Mouse (Mus musculus): ENCODE measurements at regions not wholly inside any gene's neighbourhood (a gene's known extent, or its start where the extent isn't known, plus 50 kb on each side); places are given as distances from the start of the nearest gene placed in this dataset.

GRCm38 (mm10) chr4:154726636-154727045 is 59.0 kb upstream of the Actrt2 start:
- DNase-seq (ENCODE audit: low spot score) (no peak), ATAC-seq (ENCODE audit: extremely low read depth, insufficient number of reproducible peaks, low FRiP score, poor library complexity, severe bottlenecking) (no peak)
- Histone ChIP-seq H3K4me3 (ENCODE audit: low read depth, low read length) (no peak overlapping the region), H3K36me3 (replicated peaks) (no peaks in the 10 kb centered on the region), H3K9me3 (replicated peaks) (peaks cover 58% of the 10 kb centered on the region), H3K27me3 (ENCODE audit: insufficient read depth, low read length) (no peaks in the 10 kb centered on the region), H3K4me1 (ENCODE audit: insufficient read depth, low read depth, low read length) (no peaks in the 10 kb centered on the region)
- TF ChIP-seq POLR2AphosphoS5 (IDR thresholded peaks at IDR 0.05; ENCODE audit: insufficient replicate concordance, low read depth, low read length) (no peak), GATA2 (IDR thresholded peaks at IDR 0.05; ENCODE audit: borderline replicate concordance, low read depth, low read length) (no peak), CTCF (IDR thresholded peaks at IDR 0.05; ENCODE audit: low read depth, low read length) (no peak), GATA1 (IDR thresholded peaks at IDR 0.05; ENCODE audit: borderline replicate concordance, low read length) (no peak), TAL1 (conservative IDR thresholded peaks at IDR 0.05; ENCODE audit: low read depth, low read length) (no peak)

- H3K36me3 ChIP-seq (replicated peaks), result no peaks in the 10 kb centered on the region
- no peaks in the 10 kb centered on the region for H3K27me3 ChIP-seq (ENCODE audit: insufficient read depth, low read length)
- DNase-seq (ENCODE audit: low spot score) (no peak), ATAC-seq (ENCODE audit: extremely low read depth, insufficient number of reproducible peaks, low FRiP score, poor library complexity, severe bottlenecking) (no peak)
- no peak overlapping the region for H3K4me3 ChIP-seq (ENCODE audit: low read depth, low read length)
- TF ChIP-seq GATA2 (IDR thresholded peaks at IDR 0.05; ENCODE audit: borderline replicate concordance, low read depth, low read length) (no peak), GATA1 (IDR thresholded peaks at IDR 0.05; ENCODE audit: borderline replicate concordance, low read length) (no peak), POLR2AphosphoS5 (IDR thresholded peaks at IDR 0.05; ENCODE audit: insufficient replicate concordance, low read depth, low read length) (no peak), CTCF (IDR thresholded peaks at IDR 0.05; ENCODE audit: low read depth, low read length) (no peak)
- peaks cover 69% of the 10 kb centered on the region for H3K9me3 ChIP-seq (replicated peaks)
- H3K4me1 ChIP-seq (ENCODE audit: insufficient read depth, low read depth, low read length), result no peaks in the 10 kb centered on the region
Observed at GRCm38 (mm10) chr4:154727945-154728344, 60.3 kb upstream of the Actrt2 start.

- ATAC-seq (ENCODE audit: extremely low read depth, insufficient number of reproducible peaks, low FRiP score, poor library complexity, severe bottlenecking) (no peak), DNase-seq (ENCODE audit: low spot score) (no peak)
- TF ChIP-seq GATA2 (IDR thresholded peaks at IDR 0.05; ENCODE audit: borderline replicate concordance, low read depth, low read length), result no peak
- TF ChIP-seq CTCF (IDR thresholded peaks at IDR 0.05; ENCODE audit: low read depth, low read length), result no peak
- no peak for TF ChIP-seq POLR2AphosphoS5 (IDR thresholded peaks at IDR 0.05; ENCODE audit: insufficient replicate concordance, low read depth, low read length)
- Histone ChIP-seq H3K27me3 (ENCODE audit: insufficient read depth, low read length) (no peaks in the 10 kb centered on the region), H3K36me3 (replicated peaks) (no peaks in the 10 kb centered on the region), H3K4me3 (ENCODE audit: low read depth, low read length) (no peak overlapping the region), H3K4me1 (ENCODE audit: insufficient read depth, low read depth, low read length) (no peaks in the 10 kb centered on the region), H3K9me3 (replicated peaks) (peaks cover 88% of the 10 kb centered on the region)
Observed at GRCm38 (mm10) chr4:154730646-154731045, 63.0 kb upstream of the Actrt2 start.

- TF ChIP-seq CTCF (IDR thresholded peaks at IDR 0.05; ENCODE audit: low read depth, low read length) (no peak), GATA2 (IDR thresholded peaks at IDR 0.05; ENCODE audit: borderline replicate concordance, low read depth, low read length) (no peak), TAL1 (conservative IDR thresholded peaks at IDR 0.05; ENCODE audit: low read depth, low read length) (no peak), POLR2AphosphoS5 (IDR thresholded peaks at IDR 0.05; ENCODE audit: insufficient replicate concordance, low read depth, low read length) (no peak), GATA1 (IDR thresholded peaks at IDR 0.05; ENCODE audit: borderline replicate concordance, low read length) (no peak)
- H3K27me3 ChIP-seq (ENCODE audit: insufficient read depth, low read length), result no peaks in the 10 kb centered on the region
- no peak for DNase-seq (ENCODE audit: low spot score)
Observed at GRCm38 (mm10) chr4:154731345-154731744, 63.7 kb upstream of the Actrt2 start.

GRCm38 (mm10) chr4:154736071-154736470 is 68.4 kb upstream of the Actrt2 start:
- no peaks in the 10 kb centered on the region for H3K4me1 ChIP-seq (ENCODE audit: insufficient read depth, low read depth, low read length)

More at GRCm38 (mm10) chr4:154731345-154731744, 63.7 kb upstream of the Actrt2 start:
- peaks cover 88% of the 10 kb centered on the region for H3K9me3 ChIP-seq (replicated peaks)
- ATAC-seq (ENCODE audit: extremely low read depth, insufficient number of reproducible peaks, low FRiP score, poor library complexity, severe bottlenecking), result no peak
- H3K4me3 ChIP-seq (ENCODE audit: low read depth, low read length), result no peak overlapping the region
- H3K4me1 ChIP-seq (ENCODE audit: insufficient read depth, low read depth, low read length), result no peaks in the 10 kb centered on the region
- no peaks in the 10 kb centered on the region for H3K36me3 ChIP-seq (replicated peaks)

GRCm38 (mm10) chr4:154741123-154741890 is 73.6 kb upstream of the Actrt2 start:
- Histone ChIP-seq H3K27me3 (ENCODE audit: insufficient read depth, low read length) (no peaks in the 10 kb centered on the region), H3K36me3 (replicated peaks) (no peaks in the 10 kb centered on the region), H3K4me1 (ENCODE audit: insufficient read depth, low read depth, low read length) (no peaks in the 10 kb centered on the region), H3K9me3 (replicated peaks) (peaks cover 94% of the 10 kb centered on the region), H3K4me3 (ENCODE audit: low read depth, low read length) (no peak overlapping the region)
- DNase-seq (ENCODE audit: low spot score) (no peak), ATAC-seq (ENCODE audit: extremely low read depth, insufficient number of reproducible peaks, low FRiP score, poor library complexity, severe bottlenecking) (no peak)
- TF ChIP-seq GATA1 (IDR thresholded peaks at IDR 0.05; ENCODE audit: borderline replicate concordance, low read length) (no peak), TAL1 (conservative IDR thresholded peaks at IDR 0.05; ENCODE audit: low read depth, low read length) (no peak), GATA2 (IDR thresholded peaks at IDR 0.05; ENCODE audit: borderline replicate concordance, low read depth, low read length) (no peak), CTCF (IDR thresholded peaks at IDR 0.05; ENCODE audit: low read depth, low read length) (no peak), POLR2AphosphoS5 (IDR thresholded peaks at IDR 0.05; ENCODE audit: insufficient replicate concordance, low read depth, low read length) (no peak)

More at GRCm38 (mm10) chr4:154736071-154736470, 68.4 kb upstream of the Actrt2 start:
- no peak for DNase-seq (ENCODE audit: low spot score)
- TF ChIP-seq TAL1 (conservative IDR thresholded peaks at IDR 0.05; ENCODE audit: low read depth, low read length), result no peak
- TF ChIP-seq POLR2AphosphoS5 (IDR thresholded peaks at IDR 0.05; ENCODE audit: insufficient replicate concordance, low read depth, low read length), result no peak
- no peak for TF ChIP-seq GATA2 (IDR thresholded peaks at IDR 0.05; ENCODE audit: borderline replicate concordance, low read depth, low read length)
- TF ChIP-seq GATA1 (IDR thresholded peaks at IDR 0.05; ENCODE audit: borderline replicate concordance, low read length), result no peak
- no peak for TF ChIP-seq CTCF (IDR thresholded peaks at IDR 0.05; ENCODE audit: low read depth, low read length)
- H3K4me3 ChIP-seq (ENCODE audit: low read depth, low read length), result no peak overlapping the region
- peaks cover 90% of the 10 kb centered on the region for H3K9me3 ChIP-seq (replicated peaks)
- ATAC-seq (ENCODE audit: extremely low read depth, insufficient number of reproducible peaks, low FRiP score, poor library complexity, severe bottlenecking), result no peak
- H3K27me3 ChIP-seq (ENCODE audit: insufficient read depth, low read length), result no peaks in the 10 kb centered on the region
- no peaks in the 10 kb centered on the region for H3K36me3 ChIP-seq (replicated peaks)
